Comparison of ENCODE assay signal across 20 mouse cellular contexts in genomic region chr1:21298114-21298513, GRCm38 (mm10). TPM values are rescaled to one million over a fixed set of nuclear protein-coding genes. Genes with fewer than 3 reads are reported as not detected.
DNase-seq lines count a peak whose midpoint lies in the region; ATAC-seq and TF ChIP-seq lines count a peak whose summit lies in the region.
"Had no signal": no experiment of that assay in that cellular context is flagged by ENCODE, and none has a peak within 500 bp of the region (broad histone marks: within the 10 kb centered on the region; RNA-seq: fewer than 3 reads in every experiment).

No protein-coding gene starts in this region.

- no peak overlapping the region for H3K4me2 ChIP-seq in lung, embryonic 14.5 days
- H3K4me2 ChIP-seq in forebrain, embryonic 13.5 days = no peak overlapping the region
- no peak overlapping the region for H3K4me2 ChIP-seq in intestine, embryonic 16.5 days (ENCODE audit: low read depth, low read length)
- H3K4me2 ChIP-seq: embryonic facial prominence, embryonic 12.5 days; hindbrain, embryonic 13.5 days had no signal

- no peaks in the 10 kb centered on the region for H3K36me3 ChIP-seq in kidney, adult 2 months (ENCODE audit: control insufficient read depth, insufficient read depth, low read length)
- H3K36me3 ChIP-seq in lung, embryonic 14.5 days (ENCODE audit: insufficient read depth) = no peaks in the 10 kb centered on the region
- no peaks in the 10 kb centered on the region for H3K36me3 ChIP-seq in forebrain, embryonic 13.5 days (ENCODE audit: poor library complexity, severe bottlenecking)
- no peaks in the 10 kb centered on the region for H3K36me3 ChIP-seq in intestine, embryonic 16.5 days (ENCODE audit: control insufficient read depth, insufficient read depth, low read length)
- H3K36me3 ChIP-seq: embryonic facial prominence, embryonic 12.5 days; hindbrain, embryonic 13.5 days had no signal

- H3K4me1 ChIP-seq in kidney, adult 2 months (ENCODE audit: control insufficient read depth, insufficient read depth, low read length) = peaks cover 11% of the 10 kb centered on the region
- no peaks in the 10 kb centered on the region for H3K4me1 ChIP-seq in lung, embryonic 14.5 days (ENCODE audit: insufficient read depth)
- H3K4me1 ChIP-seq in forebrain, embryonic 13.5 days = no peaks in the 10 kb centered on the region
- H3K4me1 ChIP-seq in intestine, embryonic 16.5 days (ENCODE audit: control insufficient read depth, insufficient read depth, low read length) = no peaks in the 10 kb centered on the region
- H3K4me1 ChIP-seq: embryonic facial prominence, embryonic 12.5 days; hindbrain, embryonic 13.5 days had no signal

- DNase-seq in kidney, adult 2 months = no peak
- no peak for DNase-seq in kidney, postnatal 10 days
- DNase-seq in lung, embryonic 14.5 days = peak; percentile 33
- peak; percentile 5 for DNase-seq in lung, postnatal 14 days
- DNase-seq: adrenal gland, adult 2 months; cerebellum, adult 11-12 months; cerebellum, adult 9-10 months; cerebellum, postnatal 25 days; gastrocnemius, postnatal 14 days had no signal

- no peak overlapping the region for H3K9ac ChIP-seq in lung, embryonic 14.5 days
- H3K9ac ChIP-seq in forebrain, embryonic 13.5 days = no peak overlapping the region
- H3K9ac ChIP-seq in intestine, embryonic 16.5 days (ENCODE audit: low read depth, low read length) = no peak overlapping the region
- H3K9ac ChIP-seq: embryonic facial prominence, embryonic 12.5 days; hindbrain, embryonic 13.5 days had no signal

- 94% methylated on average over 4 of the region's 4 CpGs for WGBS in kidney, adult 2 months
- 95% methylated on average over 4 of the region's 4 CpGs for WGBS in lung, embryonic 14.5 days
- 95% methylated on average over 4 of the region's 4 CpGs for WGBS in forebrain, embryonic 13.5 days
- 91% methylated on average over 4 of the region's 4 CpGs for WGBS in intestine, embryonic 16.5 days

- ATAC-seq in lung, embryonic 14.5 days (ENCODE audit: insufficient read depth) = peak; percentile 35; the same call in 1 of the 2 replicates
- no peak for ATAC-seq in forebrain, embryonic 13.5 days
- no peak for ATAC-seq in intestine, embryonic 16.5 days
- ATAC-seq: forebrain, embryonic 16.5 days; hindbrain, postnatal 0 days had no signal

- no peak overlapping the region for H3K27ac ChIP-seq in kidney, adult 2 months (ENCODE audit: insufficient read depth, low read depth, low read length)
- no peak overlapping the region for H3K27ac ChIP-seq in lung, embryonic 14.5 days (ENCODE audit: low read depth)
- no peak overlapping the region for H3K27ac ChIP-seq in forebrain, embryonic 13.5 days
- H3K27ac ChIP-seq in intestine, embryonic 16.5 days (ENCODE audit: low read length) = no peak overlapping the region
- H3K27ac ChIP-seq: embryonic facial prominence, embryonic 12.5 days; hindbrain, embryonic 13.5 days; hindbrain, postnatal 0 days had no signal

- no peak for TF ChIP-seq CTCF in kidney, adult 2 months (conservative IDR thresholded peaks at IDR 0.05; ENCODE audit: insufficient read depth, insufficient read length, low read depth, low read length)
- no peak for TF ChIP-seq CTCF in lung, embryonic 14.5 days (IDR thresholded peaks at IDR 0.05; ENCODE audit: low read depth)

- peak overlapping the region; percentile 32; the same call in 1 of the 2 replicates for H3K4me3 ChIP-seq in kidney, adult 2 months (ENCODE audit: insufficient read depth, low read depth, low read length)
- H3K4me3 ChIP-seq in lung, embryonic 14.5 days (ENCODE audit: low read depth, low read length) = no peak overlapping the region
- H3K4me3 ChIP-seq in forebrain, embryonic 13.5 days = no peak overlapping the region
- H3K4me3 ChIP-seq in intestine, embryonic 16.5 days (ENCODE audit: low read length) = no peak overlapping the region
- H3K4me3 ChIP-seq: embryonic facial prominence, embryonic 12.5 days; hindbrain, embryonic 13.5 days had no signal

- H3K9me3 ChIP-seq in lung, embryonic 14.5 days (ENCODE audit: low read depth, low read length) = no peaks in the 10 kb centered on the region
- H3K9me3 ChIP-seq in forebrain, embryonic 13.5 days (replicated peaks) = no peaks in the 10 kb centered on the region
- H3K9me3 ChIP-seq in intestine, embryonic 16.5 days (ENCODE audit: control insufficient read depth, low read length) = no peaks in the 10 kb centered on the region
- H3K9me3 ChIP-seq: embryonic facial prominence, embryonic 12.5 days; hindbrain, embryonic 13.5 days had no signal

- H3K27me3 ChIP-seq in kidney, adult 2 months (replicated peaks; ENCODE audit: control insufficient read depth, insufficient read depth, low read length) = no peaks in the 10 kb centered on the region
- no peaks in the 10 kb centered on the region for H3K27me3 ChIP-seq in lung, embryonic 14.5 days (ENCODE audit: insufficient read depth, low read length)
- H3K27me3 ChIP-seq in forebrain, embryonic 13.5 days = no peaks in the 10 kb centered on the region
- H3K27me3 ChIP-seq in intestine, embryonic 16.5 days (replicated peaks; ENCODE audit: control insufficient read depth, insufficient read depth, low read length) = no peaks in the 10 kb centered on the region
- H3K27me3 ChIP-seq: embryonic facial prominence, embryonic 12.5 days; hindbrain, embryonic 13.5 days had no signal

- TF ChIP-seq POLR2A in kidney, adult 2 months (IDR thresholded peaks at IDR 0.05; ENCODE audit: low read depth, low read length) = no peak

RNA-seq across cellular contexts. Expression of gene Khdc1a, which starts 51.3 kb away (rescaled TPM):
- 0.05 TPM in 1 of 2 replicates, not detected in the other for polyA plus RNA-seq in kidney, adult 2 months (2012; rRNA removed)
- polyA plus RNA-seq in lung, embryonic 14.5 days (2014; fragmentation: Nextera tagmentation; extraction: Ambion mirVana) = not detected in 2 replicates
- not detected in 2 replicates for polyA plus RNA-seq in forebrain, embryonic 13.5 days (2015; fragmentation: Nextera tagmentation; extraction: Ambion mirVana)
- polyA plus RNA-seq in intestine, embryonic 16.5 days (2015; fragmentation: Nextera tagmentation; extraction: Ambion mirVana) = not detected in 2 replicates
- polyA plus RNA-seq: adrenal gland, adult 2 months; brain, embryonic 14.5 days; cortical plate, adult 2 months; embryonic facial prominence, embryonic 12.5 days; forebrain, embryonic 11.5 days; forebrain, embryonic 16.5 days; frontal cortex, adult 2 months; heart, embryonic 14.5 days; hindbrain, embryonic 13.5 days; hindbrain, postnatal 0 days had no signal

RNA-seq across cellular contexts. Expression of gene Gsta3, which starts 57.7 kb away (rescaled TPM):
- 86.0 and 109 TPM in 2 replicates for polyA plus RNA-seq in kidney, adult 2 months (2012; rRNA removed)
- polyA plus RNA-seq in lung, embryonic 14.5 days (2014; fragmentation: Nextera tagmentation; extraction: Ambion mirVana) = 0.45 and 0.55 TPM in 2 replicates
- 0.12 and 0.64 TPM in 2 replicates for polyA plus RNA-seq in forebrain, embryonic 13.5 days (2015; fragmentation: Nextera tagmentation; extraction: Ambion mirVana)
- 11.9 and 17.9 TPM in 2 replicates for polyA plus RNA-seq in intestine, embryonic 16.5 days (2015; fragmentation: Nextera tagmentation; extraction: Ambion mirVana)

Comparison
In these comparisons a context has a peak if more than half of its experiments do, and no peak if none do; other contexts are left out.
1. DNase-seq: peak in lung, embryonic 14.5 days (single experiment) and lung, postnatal 14 days (single experiment); none in kidney, adult 2 months (single experiment) and kidney, postnatal 10 days (single experiment).